8 mouse cellular contexts compared by ENCODE assay signal in the genomic region with DNA sequence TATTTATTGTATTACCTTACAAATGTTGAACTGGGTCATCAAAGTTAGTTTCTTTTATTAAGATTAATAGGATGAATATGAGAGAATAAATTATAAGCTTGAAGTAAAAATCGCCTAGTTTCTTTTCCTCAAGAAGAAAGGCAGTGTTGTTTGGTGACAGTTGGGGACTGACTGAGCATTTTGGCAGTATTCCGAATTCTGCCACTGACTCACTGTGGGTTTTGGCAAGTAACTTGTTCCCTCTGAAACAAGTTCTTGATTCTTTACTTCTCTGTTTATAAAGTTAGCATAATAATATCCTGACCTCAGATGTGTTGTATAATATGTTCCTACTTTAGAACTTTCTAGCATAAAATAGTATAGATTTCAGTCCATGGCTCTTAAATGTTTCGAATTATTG. TPM values are rescaled to one million over a fixed set of nuclear protein-coding genes. Genes with fewer than 3 reads are reported as not detected.
DNase-seq lines count a peak whose midpoint lies in the region; ATAC-seq and TF ChIP-seq lines count a peak whose summit lies in the region.

No protein-coding gene starts in this region.

- ATAC-seq in hindbrain, embryonic 16.5 days, result peak; percentile 62; the same call in 1 of the 2 replicates
- no peak for ATAC-seq in hindbrain, embryonic 11.5 days (ENCODE audit: low FRiP score)
- no peak for ATAC-seq in erythroid progenitor cell, adult 5-6 weeks (replicated peaks; ENCODE audit: low FRiP score, poor library complexity, severe bottlenecking)

- WGBS in hindbrain, embryonic 16.5 days, result 73% methylated on average over 3 of the region's 3 CpGs
- WGBS in hindbrain, embryonic 11.5 days, result 86% methylated on average over 3 of the region's 3 CpGs
- WGBS in thymus, adult 2 months, result 57% methylated on average over 3 of the region's 3 CpGs

- H3K27me3 ChIP-seq in hindbrain, embryonic 16.5 days (replicated peaks; ENCODE audit: control insufficient read depth, insufficient read depth, low read length), result no peaks in the 10 kb centered on the region
- no peaks in the 10 kb centered on the region for H3K27me3 ChIP-seq in hindbrain, embryonic 11.5 days (ENCODE audit: control insufficient read depth, insufficient read depth, low read length)
- H3K27me3 ChIP-seq in thymus, adult 2 months (ENCODE audit: control insufficient read depth, insufficient read depth, low read length), result no peaks in the 10 kb centered on the region

- TF ChIP-seq CTCF in thymus, adult 2 months (IDR thresholded peaks at IDR 0.05; ENCODE audit: borderline replicate concordance, control insufficient read depth, extremely low read depth, insufficient read depth, low read length, poor library complexity), result no peak

- H3K9ac ChIP-seq in hindbrain, embryonic 16.5 days (ENCODE audit: low read depth, low read length), result no peak overlapping the region
- no peak overlapping the region for H3K9ac ChIP-seq in hindbrain, embryonic 11.5 days (ENCODE audit: low read depth, low read length)

- H3K4me3 ChIP-seq in hindbrain, embryonic 16.5 days (ENCODE audit: low read length), result no peak overlapping the region
- H3K4me3 ChIP-seq in hindbrain, embryonic 11.5 days (ENCODE audit: low read depth, low read length), result no peak overlapping the region
- H3K4me3 ChIP-seq in thymus, adult 2 months (ENCODE audit: control insufficient read depth, insufficient read depth, low read length), result no peak overlapping the region

- no peaks in the 10 kb centered on the region for H3K4me1 ChIP-seq in hindbrain, embryonic 16.5 days (ENCODE audit: control insufficient read depth, insufficient read depth, low read depth, low read length)
- no peaks in the 10 kb centered on the region for H3K4me1 ChIP-seq in hindbrain, embryonic 11.5 days (replicated peaks; ENCODE audit: control insufficient read depth, insufficient read depth, low read length)
- no peaks in the 10 kb centered on the region for H3K4me1 ChIP-seq in thymus, adult 2 months (replicated peaks; ENCODE audit: control insufficient read depth, insufficient read depth, low read length)

- TF ChIP-seq POLR2A in thymus, adult 2 months (IDR thresholded peaks at IDR 0.05; ENCODE audit: control insufficient read depth, extremely low read depth, insufficient read depth, low read length, poor library complexity), result no peak

- no peak for DNase-seq in hindbrain, embryonic 11.5 days (ENCODE audit: low spot score)
- DNase-seq in brain, adult 2 months (ENCODE audit: low read depth, low spot score), result peak; percentile 95
- DNase-seq in heart, postnatal 14 days, result peak; percentile 3 to 21
- DNase-seq in lung, postnatal 36 days, result peak; percentile 21
- no peak for DNase-seq in thymus, postnatal 36 days
- no peak for DNase-seq in thymus, adult 2 months

- H3K9me3 ChIP-seq in hindbrain, embryonic 16.5 days (ENCODE audit: control insufficient read depth, low read length), result no peaks in the 10 kb centered on the region
- no peaks in the 10 kb centered on the region for H3K9me3 ChIP-seq in hindbrain, embryonic 11.5 days (ENCODE audit: control insufficient read depth, low read length)

- H3K27ac ChIP-seq in hindbrain, embryonic 16.5 days (ENCODE audit: low read depth, low read length), result no peak overlapping the region
- no peak overlapping the region for H3K27ac ChIP-seq in hindbrain, embryonic 11.5 days (ENCODE audit: low read depth, low read length)
- no peak overlapping the region for H3K27ac ChIP-seq in thymus, adult 2 months (ENCODE audit: control insufficient read depth, insufficient read depth, low read length)

- H3K36me3 ChIP-seq in hindbrain, embryonic 16.5 days (ENCODE audit: control insufficient read depth, insufficient read depth, low read length), result peaks cover 17% of the 10 kb centered on the region
- 0 out of 2 replicates have a peak, but pooled peaks cover 2% of the 10 kb centered on the region for H3K36me3 ChIP-seq in hindbrain, embryonic 11.5 days (ENCODE audit: control insufficient read depth, insufficient read depth, low read length)
- H3K36me3 ChIP-seq in thymus, adult 2 months (ENCODE audit: control insufficient read depth, insufficient read depth, low read length), result no peaks in the 10 kb centered on the region

- H3K4me2 ChIP-seq in hindbrain, embryonic 16.5 days (ENCODE audit: low read length), result no peak overlapping the region
- no peak overlapping the region for H3K4me2 ChIP-seq in hindbrain, embryonic 11.5 days (replicated peaks; ENCODE audit: low read depth, low read length)

- intact Hi-C loops in heart, postnatal 14 days (cut with DNase I), result no loop called here

RNA-seq across cellular contexts. Expression of gene Ccdc88a, which starts 55.3 kb away (rescaled TPM):
- 71.1 and 73.8 TPM in 2 replicates for polyA plus RNA-seq in hindbrain, embryonic 16.5 days (2015; fragmentation: Nextera tagmentation; extraction: Ambion mirVana)
- polyA plus RNA-seq in hindbrain, embryonic 11.5 days (2014; fragmentation: Nextera tagmentation; extraction: Ambion mirVana), result 54.3 and 58.1 TPM in 2 replicates
- total RNA-seq in heart, postnatal 14 days (2021), result 10 to 100 TPM; 12.9 to 13.5 TPM
- 24.3 and 27.8 TPM in 2 replicates for total RNA-seq in erythroid progenitor cell, adult 5-6 weeks (2015; ENCODE audit: low replicate concordance)
- total RNA-seq in erythroid progenitor cell, adult 5-6 weeks (2017; ENCODE audit: low replicate concordance), result 29.6 and 33.5 TPM in 2 replicates
- polyA plus RNA-seq in thymus, adult 2 months (2012; rRNA removed), result 2.3 and 5.1 TPM in 2 replicates

Comparison
In these comparisons a context has a peak if more than half of its experiments do, and no peak if none do; other contexts are left out.
1. DNase-seq: peak in brain, adult 2 months (single experiment), heart, postnatal 14 days (2 of 2) and lung, postnatal 36 days (single experiment); none in hindbrain, embryonic 11.5 days (single experiment), thymus, postnatal 36 days (0 of 2) and thymus, adult 2 months (single experiment).